Mouse (Mus musculus): ENCODE data around the gene Mapkapk2. TPM values are rescaled to one million over a fixed set of nuclear protein-coding genes. Genes with fewer than 3 reads are reported as not detected.

The Mapkapk2 gene
- polyA plus RNA-seq, 1 experiment = 64.9 TPM

DNA sequence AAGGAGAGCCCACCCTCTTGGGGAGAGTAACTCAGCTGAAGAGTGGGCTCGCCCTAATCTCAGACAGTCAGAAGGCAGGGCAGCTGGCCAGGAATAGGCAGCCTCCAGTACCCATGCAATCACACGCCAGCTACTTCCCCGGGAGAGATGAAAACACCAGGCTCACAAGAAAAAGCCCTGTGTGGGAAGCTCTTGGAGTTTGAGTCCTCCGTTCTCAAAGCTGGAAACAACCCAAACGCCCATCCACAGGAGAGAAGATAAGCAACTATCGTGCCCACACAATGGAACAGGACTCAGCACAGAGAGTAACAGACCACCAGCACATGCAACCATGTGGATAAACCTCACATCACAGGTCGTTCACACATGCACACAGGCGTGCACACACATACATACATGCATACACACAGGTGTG, 23.1 kb downstream of the Mapkapk2 start:
- Histone ChIP-seq H3K4me3 (ENCODE audit: low read depth, low read length) (no peak overlapping the region), H3K27me3 (ENCODE audit: control insufficient read depth, insufficient read depth, low read length, poor library complexity, severe bottlenecking) (no peaks in the 10 kb centered on the region), H3K36me3 (ENCODE audit: control insufficient read depth, insufficient read depth, low read length, poor library complexity, severe bottlenecking) (no peaks in the 10 kb centered on the region), H3K9ac (ENCODE audit: low read depth, poor library complexity, severe bottlenecking) (no peak overlapping the region), H3K9me3 (replicated peaks; ENCODE audit: control insufficient read depth, insufficient read depth, low read length, poor library complexity, severe bottlenecking) (no peaks in the 10 kb centered on the region), H3K27ac (ENCODE audit: insufficient read depth, low read length) (no peak overlapping the region), H3K4me1 (ENCODE audit: control insufficient read depth, insufficient read depth, low read length) (no peaks in the 10 kb centered on the region)
- TF ChIP-seq EP300 (IDR thresholded peaks at IDR 0.05; ENCODE audit: insufficient read depth, low read depth, low read length) = no peak

DNA sequence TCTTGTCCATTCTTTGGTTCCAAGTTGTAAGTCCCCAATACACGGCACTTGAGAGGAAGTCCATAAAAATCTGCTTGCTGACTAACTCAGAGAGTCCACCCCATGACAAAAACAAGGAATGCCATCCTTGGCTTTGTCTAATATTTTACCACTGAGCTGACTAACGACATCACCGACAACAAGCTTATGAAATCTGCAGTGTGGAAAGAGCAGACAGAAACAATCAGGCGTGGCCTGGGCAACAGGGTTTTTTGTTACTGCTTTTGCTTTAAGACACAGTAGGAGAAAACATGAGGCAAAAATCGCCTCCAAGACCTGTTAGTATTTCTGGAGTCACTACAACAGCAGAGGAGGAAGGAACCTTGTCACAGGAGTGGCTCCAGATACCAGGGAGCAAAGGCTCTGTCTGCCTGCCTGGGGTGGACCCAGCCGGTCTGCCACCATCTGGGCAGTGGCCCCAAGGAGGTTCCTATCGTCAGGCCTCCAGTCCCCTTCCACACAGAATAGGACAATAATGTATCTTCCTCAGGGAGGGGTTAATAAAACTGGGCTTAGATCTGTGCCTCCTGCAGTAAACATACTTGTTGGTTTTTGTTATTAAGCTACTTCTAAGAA, 25.1 kb downstream of the Mapkapk2 start:
- Histone ChIP-seq H3K4me1 (ENCODE audit: control insufficient read depth, insufficient read depth, low read length) (no peaks in the 10 kb centered on the region), H3K27me3 (ENCODE audit: control insufficient read depth, insufficient read depth, low read length, poor library complexity, severe bottlenecking) (no peaks in the 10 kb centered on the region), H3K9me3 (replicated peaks; ENCODE audit: control insufficient read depth, insufficient read depth, low read length, poor library complexity, severe bottlenecking) (no peaks in the 10 kb centered on the region), H3K36me3 (ENCODE audit: control insufficient read depth, insufficient read depth, low read length, poor library complexity, severe bottlenecking) (no peaks in the 10 kb centered on the region), H3K27ac (ENCODE audit: insufficient read depth, low read length) (no peak overlapping the region), H3K9ac (ENCODE audit: low read depth, poor library complexity, severe bottlenecking) (no peak overlapping the region), H3K4me3 (ENCODE audit: low read depth, low read length) (no peak overlapping the region)
- TF ChIP-seq EP300 (IDR thresholded peaks at IDR 0.05; ENCODE audit: insufficient read depth, low read depth, low read length) = no peak
- no peak for TF ChIP-seq CTCF (IDR thresholded peaks at IDR 0.05; ENCODE audit: low read depth, low read length)
- TF ChIP-seq POLR2A (IDR thresholded peaks at IDR 0.05; ENCODE audit: insufficient read depth, low read length) = no peak

DNA sequence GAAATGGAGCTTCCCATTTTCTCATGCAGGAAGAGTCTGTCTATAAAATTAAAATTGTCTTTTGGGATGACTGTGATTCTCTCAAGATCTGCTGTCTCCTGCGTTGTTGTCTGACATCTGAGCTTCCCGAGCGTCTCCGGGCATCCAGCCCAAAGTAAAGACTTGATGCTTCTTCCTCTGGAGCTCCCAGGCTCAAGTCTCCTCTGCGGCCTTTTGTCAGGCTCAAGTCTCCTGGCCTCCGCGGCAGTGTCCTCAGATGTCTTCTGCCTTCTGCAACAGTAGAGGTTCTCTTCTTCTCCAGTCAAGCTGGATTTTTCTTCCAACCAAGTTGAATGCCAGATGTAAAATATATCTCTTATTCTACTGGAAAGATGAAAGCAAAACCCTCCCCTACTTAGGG, 28.6 kb downstream of the Mapkapk2 start:
- H3K27ac ChIP-seq (ENCODE audit: insufficient read depth, low read length) = no peak overlapping the region
- H3K4me3 ChIP-seq (ENCODE audit: low read depth, low read length) = no peak overlapping the region
- TF ChIP-seq POLR2A (IDR thresholded peaks at IDR 0.05; ENCODE audit: insufficient read depth, low read length) (no peak), EP300 (IDR thresholded peaks at IDR 0.05; ENCODE audit: insufficient read depth, low read depth, low read length) (no peak), CTCF (IDR thresholded peaks at IDR 0.05; ENCODE audit: low read depth, low read length) (no peak)
- no peaks in the 10 kb centered on the region for H3K9me3 ChIP-seq (replicated peaks; ENCODE audit: control insufficient read depth, insufficient read depth, low read length, poor library complexity, severe bottlenecking)
- no peak overlapping the region for H3K9ac ChIP-seq (ENCODE audit: low read depth, poor library complexity, severe bottlenecking)
- no peaks in the 10 kb centered on the region for H3K27me3 ChIP-seq (ENCODE audit: control insufficient read depth, insufficient read depth, low read length, poor library complexity, severe bottlenecking)
- H3K36me3 ChIP-seq (ENCODE audit: control insufficient read depth, insufficient read depth, low read length, poor library complexity, severe bottlenecking) = no peaks in the 10 kb centered on the region
- H3K4me1 ChIP-seq (ENCODE audit: control insufficient read depth, insufficient read depth, low read length) = no peaks in the 10 kb centered on the region

DNA sequence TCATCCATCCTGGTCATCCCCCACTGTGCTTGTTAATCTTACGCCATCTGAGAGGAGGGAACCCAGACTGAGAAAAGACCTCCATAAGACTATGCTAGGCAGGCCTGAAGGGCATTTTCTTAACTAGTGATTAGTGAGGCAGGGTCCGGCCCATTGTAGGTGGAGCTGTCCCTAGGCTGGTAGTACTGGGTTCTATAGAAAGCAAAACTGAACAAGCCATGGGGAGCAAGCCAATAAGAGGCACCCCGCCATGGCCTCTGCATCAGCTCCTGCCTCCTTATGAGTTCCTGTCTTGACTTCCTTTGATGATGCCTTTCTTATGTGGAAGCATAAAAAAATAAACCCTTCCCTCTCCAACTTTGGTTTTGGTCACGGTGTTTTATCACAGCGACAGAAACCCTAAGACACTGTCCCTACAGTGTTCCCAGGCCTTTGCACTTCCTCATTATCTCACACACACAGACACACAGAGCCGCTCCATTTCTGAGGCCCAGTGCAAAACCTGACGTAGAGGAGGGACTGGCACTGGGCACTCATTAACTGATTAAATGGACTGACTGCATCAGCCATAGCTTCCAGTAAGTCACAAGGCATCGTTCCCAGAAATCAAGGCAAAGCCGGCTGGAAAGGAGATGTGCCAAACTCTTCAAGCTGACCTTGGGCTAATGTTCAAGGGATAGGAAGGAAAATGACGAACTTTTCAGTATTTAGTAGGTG, 29.5 kb downstream of the Mapkapk2 start:
- Histone ChIP-seq H3K9ac (ENCODE audit: low read depth, poor library complexity, severe bottlenecking) (no peak overlapping the region), H3K27ac (ENCODE audit: insufficient read depth, low read length) (no peak overlapping the region), H3K36me3 (ENCODE audit: control insufficient read depth, insufficient read depth, low read length, poor library complexity, severe bottlenecking) (no peaks in the 10 kb centered on the region), H3K27me3 (ENCODE audit: control insufficient read depth, insufficient read depth, low read length, poor library complexity, severe bottlenecking) (no peaks in the 10 kb centered on the region), H3K4me1 (ENCODE audit: control insufficient read depth, insufficient read depth, low read length) (no peaks in the 10 kb centered on the region), H3K9me3 (replicated peaks; ENCODE audit: control insufficient read depth, insufficient read depth, low read length, poor library complexity, severe bottlenecking) (no peaks in the 10 kb centered on the region), H3K4me3 (ENCODE audit: low read depth, low read length) (no peak overlapping the region)
- TF ChIP-seq CTCF (IDR thresholded peaks at IDR 0.05; ENCODE audit: low read depth, low read length) (no peak), POLR2A (IDR thresholded peaks at IDR 0.05; ENCODE audit: insufficient read depth, low read length) (no peak), EP300 (IDR thresholded peaks at IDR 0.05; ENCODE audit: insufficient read depth, low read depth, low read length) (no peak)

GRCm38 (mm10) chr1:131064202-131064601, 33.4 kb downstream of the Mapkapk2 start:
- Histone ChIP-seq H3K4me1 (ENCODE audit: control insufficient read depth, insufficient read depth, low read length) (no peaks in the 10 kb centered on the region), H3K4me3 (ENCODE audit: low read depth, low read length) (no peak overlapping the region), H3K36me3 (ENCODE audit: control insufficient read depth, insufficient read depth, low read length, poor library complexity, severe bottlenecking) (no peaks in the 10 kb centered on the region), H3K9me3 (replicated peaks; ENCODE audit: control insufficient read depth, insufficient read depth, low read length, poor library complexity, severe bottlenecking) (no peaks in the 10 kb centered on the region), H3K9ac (ENCODE audit: low read depth, poor library complexity, severe bottlenecking) (no peak overlapping the region), H3K27ac (ENCODE audit: insufficient read depth, low read length) (no peak overlapping the region), H3K27me3 (ENCODE audit: control insufficient read depth, insufficient read depth, low read length, poor library complexity, severe bottlenecking) (no peaks in the 10 kb centered on the region)
- no peak for TF ChIP-seq POLR2A (IDR thresholded peaks at IDR 0.05; ENCODE audit: insufficient read depth, low read length)
- no peak for TF ChIP-seq CTCF (IDR thresholded peaks at IDR 0.05; ENCODE audit: low read depth, low read length)

- H3K9ac ChIP-seq (ENCODE audit: low read depth, poor library complexity, severe bottlenecking) = no peak overlapping the region
- no peak overlapping the region for H3K27ac ChIP-seq (ENCODE audit: insufficient read depth, low read length)
- no peaks in the 10 kb centered on the region for H3K9me3 ChIP-seq (replicated peaks; ENCODE audit: control insufficient read depth, insufficient read depth, low read length, poor library complexity, severe bottlenecking)
- TF ChIP-seq POLR2A (IDR thresholded peaks at IDR 0.05; ENCODE audit: insufficient read depth, low read length) = no peak
- H3K4me1 ChIP-seq (ENCODE audit: control insufficient read depth, insufficient read depth, low read length) = no peaks in the 10 kb centered on the region
- H3K4me3 ChIP-seq (ENCODE audit: low read depth, low read length) = no peak overlapping the region
- no peaks in the 10 kb centered on the region for H3K36me3 ChIP-seq (ENCODE audit: control insufficient read depth, insufficient read depth, low read length, poor library complexity, severe bottlenecking)
- no peaks in the 10 kb centered on the region for H3K27me3 ChIP-seq (ENCODE audit: control insufficient read depth, insufficient read depth, low read length, poor library complexity, severe bottlenecking)
Measured at GRCm38 (mm10) chr1:131062821-131063220, 34.8 kb downstream of the Mapkapk2 start.

Data from ES-Bruce4 (cell line).